Mouse (Mus musculus) ovary, postnatal 36 days (tissue): ENCODE measurements around the gene Dock9.
"Not testable (repeated sequence)": the region's sequence is repeated elsewhere in the genome, so short reads cannot be mapped to it uniquely, and the experiment has no call there.

Source experiments
- DNase-seq: peaks from one replicate; pipeline ENCODE4 v3.0.0; 2022; ENCODE audit warnings: low spot score, mixed read lengths

The Dock9 gene

DNA sequence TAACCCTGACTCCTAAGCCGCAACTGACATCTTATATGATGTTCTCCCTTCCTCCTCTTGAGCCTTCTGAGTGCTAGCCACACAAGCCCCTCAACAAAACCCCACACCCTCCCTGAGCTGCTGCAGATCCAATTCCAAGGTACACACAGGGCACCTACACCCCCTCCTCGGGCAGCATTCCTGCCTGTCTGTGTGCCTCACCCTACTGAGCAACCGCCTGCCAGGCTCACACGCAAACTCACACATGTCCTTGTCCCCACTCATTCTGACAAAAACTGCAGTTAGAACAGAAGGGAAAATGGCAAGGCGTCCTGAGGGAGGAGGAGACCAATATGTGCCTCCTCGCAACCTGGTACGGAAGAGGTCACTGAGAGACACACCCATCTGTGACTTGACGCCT lies 60.4 kb downstream of the Dock9 start:
- DNase-seq: no peak

DNA sequence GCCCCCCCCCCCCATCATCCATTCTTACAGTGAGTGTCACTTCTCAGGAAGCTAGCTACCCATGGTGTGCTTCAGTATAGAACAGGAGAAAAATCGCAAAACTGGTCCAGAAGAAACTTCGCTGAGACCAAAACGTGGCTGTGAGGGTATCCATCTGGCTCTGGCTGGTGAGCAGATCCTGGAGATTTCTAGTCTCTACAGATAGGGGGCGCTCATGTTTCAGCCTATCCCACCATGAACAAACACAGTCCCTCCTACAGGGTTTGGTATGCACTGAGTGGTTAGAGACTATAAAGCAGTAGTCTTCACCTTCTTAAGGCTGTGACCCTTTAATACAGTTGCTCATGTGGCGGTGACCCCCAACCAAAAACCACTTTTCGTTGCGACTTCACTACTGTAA lies 62.0 kb downstream of the Dock9 start:
- DNase-seq: no peak

DNA sequence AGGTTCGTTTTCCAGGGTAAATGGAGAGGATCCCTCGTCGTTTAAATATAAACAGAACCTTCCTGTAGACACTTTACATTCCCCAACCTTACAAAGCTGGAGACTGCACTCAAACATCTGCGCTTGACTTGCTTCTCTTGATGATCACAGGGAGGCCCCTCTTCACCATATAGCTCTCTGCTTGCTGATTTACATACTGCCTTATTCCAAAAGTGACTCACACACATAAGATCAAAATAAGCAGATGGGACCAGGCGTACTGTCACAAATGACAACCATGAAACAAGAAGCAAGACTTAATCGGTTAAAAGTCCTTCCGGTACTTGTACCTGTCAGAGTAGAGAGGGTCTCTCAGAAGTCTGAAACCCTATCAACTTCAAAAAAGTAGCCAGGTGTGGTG lies 63.4 kb downstream of the Dock9 start:
- DNase-seq: no peak

DNA sequence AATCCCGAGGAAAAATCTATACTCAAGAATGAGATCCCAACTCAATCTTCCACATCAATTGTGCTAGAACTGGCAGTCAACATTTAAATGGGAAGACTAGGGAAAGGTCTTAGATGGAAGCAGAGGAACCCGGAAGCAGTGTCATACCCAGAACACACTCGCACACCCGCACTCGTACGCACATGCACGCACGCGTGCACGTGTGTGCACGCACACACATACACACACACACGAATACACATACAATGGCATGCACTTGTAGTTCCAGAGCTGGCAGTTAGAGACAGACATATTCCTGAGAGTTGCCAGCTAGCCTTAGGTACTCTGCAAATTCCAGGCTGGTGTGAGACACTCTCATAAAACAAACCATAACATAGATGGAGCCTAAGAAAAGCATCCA lies 63.9 kb downstream of the Dock9 start:
- no peak for DNase-seq

DNA sequence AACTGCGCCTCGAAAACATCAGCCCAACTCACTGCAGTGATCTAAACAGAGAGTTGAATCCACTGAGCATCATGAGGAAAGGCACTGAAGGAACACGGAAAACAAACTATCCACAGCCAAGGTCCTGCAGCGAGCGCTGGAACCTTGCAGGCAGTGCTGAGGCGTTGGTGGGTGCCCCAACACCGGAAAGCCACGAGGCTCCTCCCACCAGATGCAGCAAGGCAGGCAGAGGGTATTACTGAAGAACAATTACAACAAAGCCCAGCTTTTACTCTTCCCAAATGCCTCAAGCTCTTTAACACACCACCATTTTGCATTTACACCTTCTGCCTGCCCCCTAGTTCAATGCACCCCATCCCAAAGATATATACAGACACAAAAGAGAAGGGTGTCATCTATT lies 65.4 kb downstream of the Dock9 start:
- no peak for DNase-seq

DNA sequence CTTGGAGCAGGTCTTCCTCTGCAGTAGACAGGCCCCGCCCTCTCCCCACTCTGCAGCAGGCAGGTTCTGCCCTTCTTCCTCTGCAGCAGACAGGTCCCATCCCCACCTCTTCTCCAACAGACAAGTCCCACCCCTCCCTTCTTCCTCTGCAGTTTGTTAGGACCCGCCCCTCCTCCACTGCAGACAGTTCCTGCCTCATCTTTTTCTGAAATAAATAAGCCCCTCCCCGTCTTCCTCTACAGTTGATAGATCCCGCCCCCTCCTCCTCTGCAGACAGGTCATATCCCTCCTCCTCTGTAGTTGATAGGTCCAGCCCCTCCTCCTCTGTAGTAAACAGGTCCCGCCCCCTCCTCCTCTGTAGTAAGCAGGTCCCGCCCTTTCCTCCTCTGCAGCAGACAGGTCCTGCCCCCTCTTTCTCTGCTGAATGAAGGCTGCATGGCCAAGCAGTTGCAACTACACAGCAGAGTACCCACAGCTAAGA lies 65.9 kb downstream of the Dock9 start:
- no peak for DNase-seq

DNA sequence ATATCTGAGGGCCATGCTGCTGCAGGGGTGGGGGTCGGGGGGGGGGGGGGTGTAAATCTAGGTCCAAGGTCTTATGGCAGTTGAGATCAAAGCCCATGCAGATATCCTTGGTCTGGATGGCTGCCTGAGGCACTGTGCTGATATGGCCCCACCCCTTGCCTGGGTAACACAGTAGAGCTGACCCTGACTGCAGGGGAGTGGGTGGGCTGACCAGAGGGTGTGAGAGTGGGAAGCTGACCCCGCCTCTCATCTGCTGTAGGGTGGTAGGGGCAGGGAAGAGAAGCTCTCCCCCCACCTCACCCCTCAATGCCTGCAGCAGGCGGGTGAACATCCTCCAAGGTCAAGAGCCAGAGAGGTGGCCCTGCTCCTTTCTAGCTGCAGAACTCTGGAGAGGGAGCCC lies 66.7 kb downstream of the Dock9 start:
- DNase-seq: no peak

DNA sequence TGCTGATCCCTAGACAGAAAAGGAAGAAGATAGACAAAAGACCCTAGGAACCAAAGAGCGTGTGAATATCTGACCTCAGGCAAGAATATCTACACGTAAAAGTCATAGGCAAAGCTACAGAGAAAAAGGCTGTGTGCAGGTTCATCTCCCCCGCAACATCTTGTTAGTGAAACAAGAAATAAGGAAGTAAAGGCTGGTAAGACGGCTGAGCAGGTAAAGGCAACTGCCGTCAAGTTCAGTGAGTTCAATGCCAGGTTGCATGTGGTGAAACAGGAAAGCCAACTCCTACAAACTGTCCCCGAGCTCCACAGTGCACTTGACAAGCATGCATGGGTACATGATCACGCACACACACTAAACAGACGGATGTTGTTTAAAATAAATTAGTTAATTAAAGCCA lies 69.6 kb downstream of the Dock9 start:
- no peak for DNase-seq

DNA sequence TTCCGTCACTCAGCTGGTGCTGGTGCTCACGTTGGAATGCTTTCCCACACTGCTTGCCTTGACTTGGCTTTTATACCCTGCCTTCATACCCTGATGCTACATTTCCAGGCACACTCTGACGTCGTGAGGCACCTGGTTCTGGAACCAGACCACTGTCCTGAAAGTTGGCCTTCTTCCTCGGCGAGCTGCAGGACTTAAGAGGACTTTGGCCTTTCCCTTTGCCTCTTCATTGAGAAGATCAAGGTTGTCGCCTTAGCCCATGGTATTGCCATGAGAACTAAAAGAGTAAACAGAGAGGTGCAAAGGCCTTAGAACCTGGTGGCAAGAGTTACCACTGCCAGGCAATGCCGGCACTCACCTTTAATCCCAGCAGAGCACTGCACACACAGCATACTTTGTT lies 73.1 kb downstream of the Dock9 start:
- DNase-seq: no peak

DNA sequence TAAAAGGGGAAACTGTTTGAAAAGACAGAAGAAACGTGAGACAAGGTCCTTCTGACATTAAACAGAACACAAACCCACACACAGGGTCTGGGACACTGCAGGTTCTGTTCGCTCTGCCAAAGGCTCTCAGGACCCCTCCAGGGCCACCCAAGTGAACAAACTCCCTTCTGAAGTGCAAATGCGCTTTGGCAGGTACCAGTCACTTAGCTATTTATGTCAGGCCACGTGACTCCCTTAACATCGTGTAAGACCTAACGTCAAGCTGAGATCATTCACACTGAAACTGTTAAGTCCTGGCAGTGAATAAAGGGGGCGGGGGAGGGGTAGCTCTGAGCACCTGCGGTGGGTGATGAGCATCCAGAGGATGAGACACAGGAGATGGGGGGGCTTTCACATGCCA lies 74.9 kb downstream of the Dock9 start:
- DNase-seq: no peak

DNA sequence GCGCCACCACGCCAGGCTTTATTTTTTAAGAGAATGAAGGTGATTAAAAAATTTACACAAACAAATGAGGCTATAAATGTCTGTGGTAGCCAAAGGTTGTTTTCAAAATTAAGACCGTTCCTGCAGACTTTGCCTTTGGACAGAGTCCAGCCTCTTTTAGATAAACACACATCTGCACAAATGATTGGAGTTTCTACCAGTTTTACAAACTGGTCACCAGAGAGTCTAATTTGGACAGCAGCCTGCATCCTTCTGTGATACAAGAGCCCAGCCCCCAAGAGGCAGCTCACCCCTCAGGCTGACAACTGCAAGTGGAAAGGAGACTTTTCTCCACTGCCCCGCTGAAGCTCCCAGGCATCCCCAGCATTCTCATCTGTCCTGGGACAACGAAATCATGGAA lies 76.2 kb downstream of the Dock9 start:
- no peak for DNase-seq

DNA sequence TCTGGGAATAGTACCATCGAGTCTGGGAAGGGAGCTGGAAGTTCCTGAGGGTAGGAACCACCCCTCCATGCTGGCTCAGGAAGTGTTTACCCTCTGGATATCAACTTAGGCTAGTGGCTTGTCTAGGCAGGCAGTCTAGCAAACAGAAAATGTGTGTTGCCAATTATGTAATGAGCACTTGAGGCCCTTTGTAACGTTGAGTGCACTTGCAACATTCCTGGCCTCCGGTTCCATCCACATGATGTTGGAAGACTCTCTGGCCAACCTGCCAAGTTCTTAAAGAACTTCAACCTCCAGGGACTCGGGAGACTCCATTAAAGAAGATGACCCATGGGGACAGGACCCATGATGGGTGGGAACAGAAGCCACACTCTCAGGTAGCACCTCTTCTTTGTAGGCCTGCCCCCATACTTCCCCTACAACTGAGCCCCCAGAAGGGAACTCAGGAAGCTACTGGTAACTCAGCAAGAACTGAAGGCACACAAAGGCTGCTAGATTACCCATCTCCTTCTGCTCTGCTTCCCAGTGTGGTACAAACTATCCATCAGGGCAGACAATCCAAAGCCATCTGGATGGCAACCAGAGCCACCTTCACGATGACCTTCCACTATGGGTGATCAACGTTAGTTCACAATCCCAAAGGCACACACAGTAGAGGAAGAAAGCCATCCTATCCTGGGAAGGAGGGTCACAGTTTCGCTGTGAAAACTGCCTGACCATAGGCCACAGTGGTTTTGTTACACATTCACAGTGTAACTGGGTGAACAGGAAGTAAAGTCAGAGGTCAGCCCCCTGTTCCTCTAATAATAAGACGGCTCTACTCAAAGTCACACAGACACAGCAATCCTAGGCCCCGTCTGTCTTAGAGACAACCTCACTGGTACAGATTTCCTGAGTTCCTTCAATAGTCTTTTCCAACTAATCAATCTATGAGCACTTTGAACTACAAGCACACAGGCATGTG lies 77.7 kb downstream of the Dock9 start:
- no peak for DNase-seq

DNA sequence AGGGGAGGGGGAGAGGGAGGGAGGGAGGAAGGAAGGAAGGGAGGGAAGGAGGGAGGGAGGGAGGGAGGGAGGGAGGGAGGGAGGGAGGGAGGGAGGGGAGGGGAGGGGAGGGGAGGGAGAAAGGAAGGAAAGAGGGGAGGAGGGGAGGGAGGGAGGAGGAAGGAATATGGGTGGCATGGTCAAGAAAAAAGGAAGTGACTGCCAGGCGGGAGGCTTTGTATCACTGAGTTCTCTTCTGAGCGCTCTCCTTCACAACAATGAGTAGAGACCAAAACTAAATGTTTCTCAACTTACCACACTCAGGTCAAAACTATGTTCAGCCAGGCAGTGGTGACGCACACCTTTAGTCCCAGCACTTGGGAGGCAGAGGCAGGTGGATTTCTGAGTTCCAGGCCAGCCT lies 82.8 kb downstream of the Dock9 start:
- not testable (repeated sequence) for DNase-seq

DNA sequence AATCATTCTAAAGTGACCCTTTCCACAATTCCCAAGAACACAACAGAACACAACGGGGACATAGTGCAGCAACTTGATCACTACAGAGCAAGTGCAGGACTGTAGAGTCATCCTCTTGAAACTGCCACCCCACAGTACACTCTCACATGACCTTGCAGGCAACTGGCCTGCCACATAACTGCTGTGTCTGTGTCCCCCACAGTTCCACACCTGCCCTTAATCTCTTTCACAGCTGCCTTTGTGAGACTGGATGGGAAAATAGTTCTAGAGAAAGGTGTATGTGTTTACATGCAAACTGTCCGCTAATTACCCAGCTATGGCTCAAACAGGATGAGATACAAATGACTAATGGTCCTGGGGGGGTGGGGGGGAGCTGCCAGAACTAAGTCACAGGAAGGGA lies 83.4 kb downstream of the Dock9 start:
- no peak for DNase-seq

DNA sequence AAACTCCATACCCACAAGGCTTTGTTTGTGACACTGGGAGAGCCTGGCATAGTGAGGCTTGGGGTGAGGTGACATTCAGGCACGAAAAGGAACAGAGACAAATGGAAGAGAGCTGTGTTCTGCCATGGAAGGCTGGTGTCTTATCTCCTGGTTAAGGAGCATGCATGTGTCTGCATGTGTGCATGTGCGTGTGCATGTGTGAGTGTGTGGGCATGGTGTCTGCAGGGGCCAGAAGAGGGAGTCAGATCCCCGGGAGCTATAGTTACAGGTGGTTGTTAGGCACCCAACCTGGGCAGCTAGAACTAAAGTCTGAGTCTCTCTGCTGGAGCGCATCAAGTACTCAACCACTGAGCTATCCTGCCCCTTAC lies 83.8 kb downstream of the Dock9 start:
- no peak for DNase-seq

DNA sequence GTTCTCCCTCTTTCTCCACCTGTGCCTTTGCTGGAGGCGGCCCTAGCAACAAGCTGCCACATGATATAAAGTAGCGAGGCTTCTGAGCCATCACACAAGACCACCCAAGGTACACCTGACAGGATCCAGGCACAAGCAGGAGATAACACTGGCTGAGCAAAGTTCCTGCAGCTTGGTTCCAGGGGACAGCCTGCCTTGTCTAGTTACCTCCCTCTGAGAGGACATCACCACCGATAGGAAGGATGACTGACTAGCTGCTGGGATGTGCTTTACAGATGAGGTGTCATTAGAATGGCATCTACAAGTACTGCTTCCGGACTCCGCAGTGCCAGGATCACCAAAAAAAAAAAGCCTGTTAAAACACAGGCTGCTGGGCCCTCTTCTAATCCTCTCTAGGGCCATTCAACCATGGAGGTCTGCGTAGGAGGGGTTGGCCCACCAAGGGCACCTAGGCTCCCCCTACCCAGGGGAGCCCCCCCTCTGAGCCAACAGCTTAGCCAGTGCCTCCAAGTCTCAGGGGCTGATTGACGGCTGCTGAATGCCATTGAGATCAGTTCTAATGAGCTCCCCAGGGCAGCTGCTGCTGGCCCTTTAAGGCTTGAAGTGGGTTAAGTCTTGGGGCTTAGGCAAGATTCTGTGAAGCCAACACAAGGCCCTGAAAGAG lies 84.3 kb downstream of the Dock9 start:
- DNase-seq: no peak

DNA sequence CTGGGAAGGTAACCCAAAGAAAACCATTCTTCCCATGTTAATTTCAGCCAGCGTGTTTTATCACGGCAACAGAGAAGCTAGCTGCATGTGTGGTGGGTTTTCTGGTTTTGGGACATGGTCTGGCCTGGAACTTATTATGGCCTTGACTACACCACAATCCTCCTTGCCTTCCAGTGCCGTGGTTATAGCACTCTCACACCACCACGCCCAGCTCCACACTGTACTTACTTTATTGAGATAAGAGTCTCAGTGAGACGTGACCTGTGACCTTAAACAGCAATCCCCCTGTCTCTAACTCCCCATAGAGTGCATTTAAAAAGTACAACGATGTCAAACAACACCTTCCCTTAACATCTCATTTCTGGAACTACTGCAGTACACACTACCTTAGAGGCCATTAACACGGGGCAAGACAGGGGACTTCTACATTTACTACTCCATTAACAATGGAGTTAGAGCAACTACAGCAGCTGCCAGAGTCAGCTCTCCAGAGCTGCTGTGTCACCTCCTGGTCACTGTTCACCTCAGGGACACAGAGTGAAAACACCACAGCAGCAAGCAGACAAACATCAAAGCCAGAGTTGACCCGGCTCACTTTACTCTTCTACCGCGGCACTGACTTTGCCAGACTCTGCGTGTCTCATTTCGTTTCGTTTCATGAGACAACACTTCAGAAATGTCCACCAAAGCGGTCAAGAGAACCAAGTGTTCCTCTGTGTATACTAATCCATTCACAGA lies 86.4 kb downstream of the Dock9 start:
- DNase-seq: no peak

DNA sequence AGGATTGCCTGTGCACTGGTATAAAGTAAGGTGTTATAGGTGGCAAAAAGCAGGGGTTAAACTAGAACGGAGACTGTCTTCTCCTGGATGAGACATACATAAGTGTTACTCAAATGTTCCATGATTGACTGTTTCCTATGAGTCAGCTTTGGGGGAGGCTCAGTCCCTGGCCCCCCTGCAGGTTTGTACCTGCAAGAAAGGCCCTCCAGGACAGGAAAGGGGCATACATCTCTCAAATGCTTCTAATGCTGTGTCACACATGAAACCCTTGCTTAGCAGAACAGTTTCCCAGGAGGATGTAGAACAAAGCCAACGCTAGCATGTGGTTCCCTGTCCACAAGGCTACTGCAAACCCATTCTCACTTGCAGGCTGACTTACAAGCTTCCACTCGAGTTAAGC lies 87.5 kb downstream of the Dock9 start:
- DNase-seq: no peak

DNA sequence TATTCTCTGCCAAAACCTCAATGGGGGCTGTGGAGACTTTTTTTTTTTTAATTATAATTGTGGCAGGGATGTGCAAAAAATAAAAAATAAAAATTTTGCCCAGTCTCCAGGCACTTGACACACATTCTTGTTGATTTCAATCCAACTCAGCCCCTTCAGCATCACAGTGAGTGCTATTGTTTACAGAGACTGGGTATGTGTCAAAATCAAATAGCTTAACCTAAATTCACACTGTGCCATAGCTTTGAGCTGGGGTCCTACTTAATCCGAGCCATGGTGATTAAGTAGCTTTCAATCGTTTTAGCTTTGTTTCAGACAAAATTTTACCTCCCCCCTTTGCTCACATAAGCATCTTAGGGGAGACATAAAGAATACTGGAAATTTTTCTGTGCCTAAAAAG lies 89.4 kb downstream of the Dock9 start:
- no peak for DNase-seq

DNA sequence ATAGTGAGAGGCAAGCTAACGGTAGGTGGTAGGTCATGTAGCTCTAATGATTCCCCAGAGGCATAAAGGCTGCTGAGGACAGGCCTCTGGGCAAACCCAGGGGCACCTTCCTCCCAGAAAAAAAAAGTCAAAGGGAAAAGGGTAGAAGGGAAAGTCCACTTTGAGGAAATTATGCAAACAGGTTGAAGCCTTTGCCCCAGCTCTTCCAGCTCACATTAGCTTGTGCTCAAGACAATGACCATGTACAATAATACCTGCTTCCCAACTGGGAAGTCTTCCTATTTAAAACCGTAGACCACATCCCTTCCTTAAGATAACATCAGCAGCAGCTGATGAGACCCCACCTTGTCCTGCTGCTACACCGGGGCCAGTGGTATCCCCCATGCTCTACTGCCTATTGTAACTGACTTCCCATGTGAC lies 91.1 kb downstream of the Dock9 start:
- no peak for DNase-seq

DNA sequence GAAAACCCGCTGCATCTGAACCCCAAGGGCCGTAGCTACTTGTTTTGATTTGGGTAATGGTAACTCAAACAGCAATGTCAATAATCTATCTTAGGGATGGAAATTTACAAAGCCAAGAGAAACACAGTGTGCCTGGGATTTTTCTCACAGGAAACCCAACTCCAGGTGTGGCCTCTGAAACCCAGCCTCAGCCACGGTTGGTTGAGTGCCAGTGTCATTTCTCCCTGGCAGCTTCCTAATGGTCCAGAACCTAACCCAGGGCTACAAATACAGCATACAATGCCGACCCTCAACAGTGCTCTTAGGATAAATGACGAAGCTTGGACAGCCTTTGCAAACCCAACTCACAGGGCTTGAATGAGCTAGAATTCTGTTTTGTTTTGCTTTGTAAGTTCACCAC lies 92.0 kb downstream of the Dock9 start:
- DNase-seq: no peak

DNA sequence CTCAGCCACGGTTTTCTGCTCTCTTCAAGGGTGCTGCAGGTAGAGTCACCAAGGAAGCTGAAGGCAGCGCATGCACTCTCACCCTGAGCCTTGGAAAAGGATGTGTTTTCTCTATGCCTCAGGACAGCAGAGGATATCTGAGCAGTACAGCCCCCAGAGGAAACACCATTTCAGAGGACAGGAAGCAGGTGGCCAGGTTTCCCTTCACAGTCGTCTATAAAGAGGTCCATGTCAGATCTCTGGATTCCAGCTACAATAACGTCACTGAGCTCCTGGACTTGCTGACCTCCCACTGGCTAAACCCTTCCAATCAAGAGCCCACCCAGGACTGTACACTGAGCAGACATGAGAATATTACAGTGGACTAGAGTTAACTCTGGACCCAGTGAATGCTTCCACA lies 95.1 kb downstream of the Dock9 start:
- DNase-seq: no peak

DNA sequence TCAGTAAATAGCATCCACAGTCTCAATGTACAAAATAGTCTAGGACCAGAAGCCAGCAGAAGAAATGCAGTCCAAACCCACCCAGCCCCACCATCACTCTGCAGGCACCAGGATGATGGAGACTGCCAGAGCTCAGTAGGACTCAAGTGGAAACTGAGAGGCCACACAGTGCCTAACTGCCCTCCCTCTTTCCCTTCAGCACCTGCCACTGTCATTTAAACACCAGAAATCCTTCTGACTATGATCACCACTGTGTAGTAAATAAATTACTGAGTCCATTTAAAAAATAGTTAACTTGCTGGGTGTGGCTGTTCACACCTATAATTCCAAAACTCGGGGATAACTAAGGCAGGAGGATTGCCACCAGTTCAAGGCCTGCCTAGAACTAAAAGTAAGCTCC lies 97.6 kb downstream of the Dock9 start:
- DNase-seq: no peak
